Mouse (Mus musculus) G1E (cell line): ENCODE results near the gene Rasa4. TPM values are rescaled to one million over a fixed set of nuclear protein-coding genes. Genes with fewer than 3 reads are reported as not detected.

Experiments used
- ATAC-seq: 2 replicates; pipeline ENCODE4 v1.8.0; 2016; ENCODE audit warnings: mild to moderate bottlenecking; ENCODE audit not compliant: insufficient number of reproducible peaks, poor library complexity, low FRiP score, severe bottlenecking; ENCODE audit errors: extremely low read depth
- DNase-seq: peaks from one replicate; pipeline ENCODE4 v3.0.0; 2012; ENCODE audit warnings: low spot score
- H3K27me3 ChIP-seq: 2 replicates; pipeline ENCODE4 v1.6.1; 2012; ENCODE audit warnings: mild to moderate bottlenecking, low read length, inconsistent platforms; ENCODE audit not compliant: insufficient read depth
- H3K36me3 ChIP-seq: replicated peaks from 2 replicates; pipeline ENCODE3; 2012; ENCODE audit warnings: mild to moderate bottlenecking, inconsistent platforms
- H3K4me1 ChIP-seq: 2 replicates; pipeline ENCODE4 v1.6.1; 2012; ENCODE audit warnings: low read depth, low read length, inconsistent platforms, mixed read lengths; ENCODE audit not compliant: insufficient read depth
- H3K4me3 ChIP-seq: 2 replicates; pipeline ENCODE4 v1.5.1; 2012; ENCODE audit warnings: low read depth, mild to moderate bottlenecking, inconsistent platforms, low read length, moderate library complexity, mixed read lengths
- H3K9me3 ChIP-seq: replicated peaks from 2 replicates; pipeline ENCODE4 v1.6.1; 2012; ENCODE audit warnings: inconsistent platforms
- CTCF ChIP-seq: IDR thresholded peaks from 2 replicates; pipeline ENCODE4 v1.5.1; 2012; ENCODE audit warnings: low read depth, low read length, inconsistent platforms, mixed read lengths
- GATA1 ChIP-seq: IDR thresholded peaks from 2 replicates; pipeline ENCODE4 v1.6.1; 2012; ENCODE audit warnings: borderline replicate concordance, low read length, inconsistent platforms, mixed read lengths
- GATA2 ChIP-seq: IDR thresholded peaks from 2 replicates; pipeline ENCODE4 v1.6.1; 2012; ENCODE audit warnings: low read depth, low read length, inconsistent platforms, borderline replicate concordance
- POLR2AphosphoS5 ChIP-seq: IDR thresholded peaks from 2 replicates; pipeline ENCODE4 v1.6.1; 2012; ENCODE audit warnings: low read depth, low read length, inconsistent platforms; ENCODE audit not compliant: insufficient replicate concordance
- TAL1 ChIP-seq: conservative IDR thresholded peaks from 2 replicates; pipeline ENCODE4 v1.6.1; 2012; ENCODE audit warnings: low read depth, low read length, inconsistent platforms, mixed read lengths
- polyA plus RNA-seq: library from polyadenylated mRNA; stranded (reverse); fragments of >175 nt; gene quantifications from 2 replicates; pipeline ENCODE4 v1.2.3, GENCODE M21; 2012
- total RNA-seq, 2 experiments: library from RNA; stranded (forward) in 1 of 2; stranded (reverse) in 1 of 2; fragments of 200-1000 nt in 1 of 2; fragments of >200 nt in 1 of 2; fragmentation: Nextera tagmentation in 1 of 2; gene quantifications; 2 replicates each; pipeline ENCODE4 v1.2.3; 2014 to 2017

Gene Rasa4
- 0.29 TPM in 1 of 2 replicates, not detected in the other for total RNA-seq (2014; fragmentation: Nextera tagmentation)
- 0.38 and 0.81 TPM in 2 replicates for total RNA-seq (2017)
- 0.11 and 0.18 TPM in 2 replicates for polyA plus RNA-seq

GRCm38 (mm10) chr5:136083669-136084107 is at the start of gene Rasa4:
Gene Rasa4, plus strand, starts transcription at chr5:136083916.
- Histone ChIP-seq H3K9me3 (no peaks in the 10 kb centered on the region), H3K27me3 (peaks cover 37% of the 10 kb centered on the region), H3K36me3 (no peaks in the 10 kb centered on the region), H3K4me1 (peaks cover 21% of the 10 kb centered on the region), H3K4me3 (peak within 1 kb of the TSS; percentile 69)
- no peak for TF ChIP-seq CTCF
- TF ChIP-seq POLR2AphosphoS5: no peak
- no peak for TF ChIP-seq TAL1
- no peak for TF ChIP-seq GATA1
- DNase-seq (peak; percentile 95), ATAC-seq (peak; percentile 99)

DNA sequence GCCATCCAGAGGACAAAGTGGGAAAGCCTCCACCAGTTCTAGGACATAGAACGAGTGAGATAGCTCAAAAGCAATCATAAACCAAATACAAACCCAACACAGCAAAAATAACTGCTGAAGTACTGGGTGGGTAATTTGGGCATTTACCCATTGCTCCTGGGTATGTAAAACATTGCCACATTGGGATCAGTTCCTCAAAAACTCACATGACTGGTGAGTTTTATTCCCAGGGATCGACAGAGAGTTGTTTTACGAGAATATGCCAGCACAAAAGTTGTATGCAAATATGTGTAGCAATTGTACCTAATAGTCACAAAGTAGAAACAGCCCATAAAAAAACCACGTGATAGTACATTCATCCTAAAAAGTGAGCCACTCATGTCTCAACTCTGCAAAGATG is 48.8 kb upstream of the Rasa4 start:
- H3K4me3 ChIP-seq: no peak overlapping the region
- H3K4me1 ChIP-seq: peaks cover 17% of the 10 kb centered on the region
- no peaks in the 10 kb centered on the region for H3K9me3 ChIP-seq
- H3K27me3 ChIP-seq: peaks cover 10% of the 10 kb centered on the region
- DNase-seq (no peak), ATAC-seq (no peak)
- peaks cover 31% of the 10 kb centered on the region for H3K36me3 ChIP-seq
- TF ChIP-seq POLR2AphosphoS5 (no peak), TAL1 (no peak), GATA2 (no peak), GATA1 (no peak), CTCF (no peak)

DNA sequence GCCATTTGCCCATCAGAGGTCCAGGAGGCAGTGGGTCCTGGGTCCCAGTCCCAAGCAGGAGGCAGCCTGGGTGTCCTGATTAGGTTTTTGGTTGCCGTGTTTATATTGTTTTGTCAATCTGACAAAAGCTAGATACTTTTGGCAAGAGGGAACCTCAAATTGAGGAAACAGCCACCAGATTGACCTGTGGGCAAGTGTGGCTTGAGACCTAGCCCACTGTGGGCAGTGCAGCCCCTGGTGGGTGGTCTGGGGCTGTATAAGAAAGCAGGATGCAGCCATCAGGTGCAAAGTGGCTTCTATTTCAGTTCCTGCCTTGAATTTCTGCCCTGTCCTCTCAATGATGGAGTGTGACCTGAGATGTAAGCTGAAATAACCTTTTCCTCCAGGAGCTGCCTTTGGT is 48.4 kb upstream of the Rasa4 start:
- no peak overlapping the region for H3K4me3 ChIP-seq
- H3K9me3 ChIP-seq: no peaks in the 10 kb centered on the region
- no peak for TF ChIP-seq CTCF
- no peak for TF ChIP-seq GATA2
- no peak for TF ChIP-seq GATA1
- TF ChIP-seq POLR2AphosphoS5: no peak
- peaks cover 10% of the 10 kb centered on the region for H3K27me3 ChIP-seq
- no peak for ATAC-seq
- peaks cover 26% of the 10 kb centered on the region for H3K36me3 ChIP-seq
- H3K4me1 ChIP-seq: peaks cover 21% of the 10 kb centered on the region
- no peak for DNase-seq

DNA sequence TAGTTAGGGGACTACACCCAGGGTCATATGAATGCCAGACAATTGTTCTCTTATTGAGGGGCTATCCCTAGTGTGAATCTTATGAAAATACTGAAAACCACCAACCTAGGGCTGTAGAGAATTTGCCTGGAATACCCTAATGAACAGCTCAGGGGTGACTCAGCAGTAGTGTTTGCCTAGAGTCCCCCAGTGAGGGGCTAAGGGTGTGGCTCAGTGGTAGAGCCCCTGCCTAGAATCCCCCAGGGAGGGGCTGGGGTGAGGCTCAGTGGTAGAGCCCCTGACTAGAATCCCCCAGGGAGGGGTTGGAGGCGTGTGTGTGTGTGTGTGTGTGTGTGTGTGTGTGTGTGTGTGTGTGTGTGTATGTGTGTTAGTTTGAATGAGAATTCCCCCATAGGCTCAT is 47.0 kb upstream of the Rasa4 start:
- TF ChIP-seq GATA1 (no peak), CTCF (no peak), POLR2AphosphoS5 (no peak)
- Histone ChIP-seq H3K27me3 (peaks cover 10% of the 10 kb centered on the region), H3K4me1 (peaks cover 27% of the 10 kb centered on the region), H3K36me3 (peaks cover 13% of the 10 kb centered on the region), H3K4me3 (no peak overlapping the region), H3K9me3 (no peaks in the 10 kb centered on the region)
- DNase-seq (no peak), ATAC-seq (no peak)

DNA sequence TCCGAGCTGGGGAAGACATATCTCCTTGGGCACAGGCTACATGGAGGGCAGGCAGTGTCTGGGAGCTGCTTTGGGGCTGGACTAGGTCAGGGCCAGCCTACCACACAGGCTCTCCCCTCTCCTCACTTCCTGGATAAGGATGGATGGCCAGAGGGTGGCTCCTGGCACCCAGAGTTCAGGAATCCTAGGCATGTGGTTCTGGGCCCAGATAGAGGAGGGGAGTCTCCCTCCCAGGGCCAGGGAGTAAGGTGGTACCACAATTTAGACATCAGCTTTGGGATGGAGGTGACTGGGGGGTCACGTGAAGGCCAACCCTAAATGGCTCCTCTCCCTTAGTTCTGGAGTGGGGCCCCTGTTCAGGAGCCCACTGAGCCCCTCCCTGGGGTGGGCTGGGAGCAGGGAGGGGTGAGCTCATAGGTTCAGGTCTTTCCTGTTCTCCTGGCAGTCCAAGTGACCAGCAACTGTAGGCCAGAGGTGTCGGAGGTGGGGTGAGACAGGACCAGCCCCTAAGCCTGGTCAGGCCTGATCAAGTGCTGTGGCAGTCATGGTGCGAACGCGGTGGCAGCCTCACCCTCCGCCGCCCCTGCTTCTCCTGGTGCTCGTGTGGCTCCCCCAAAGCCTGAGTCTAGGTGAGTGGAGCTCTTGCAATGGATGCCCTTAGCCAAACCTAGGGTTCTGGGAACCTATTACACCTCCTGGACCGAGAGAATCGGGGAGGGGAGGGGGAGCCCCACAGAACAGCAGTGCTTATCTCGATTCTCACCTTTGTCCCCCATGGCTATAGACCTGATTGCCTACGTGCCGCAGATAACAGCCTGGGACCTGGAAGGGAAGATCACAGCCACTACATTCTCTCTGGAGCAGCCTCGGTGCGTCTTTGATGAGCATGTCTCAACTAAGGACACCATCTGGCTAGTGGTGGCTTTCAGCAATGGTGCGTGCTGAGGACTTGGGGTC is 45.2 kb upstream of the Rasa4 start, which contains the start of gene Upk3b:
Gene Upk3b, plus strand, starts transcription at position 239 of the 957 bp plus-strand sequence.
- Histone ChIP-seq H3K4me1 (peaks cover 27% of the 10 kb centered on the region), H3K27me3 (peaks cover 16% of the 10 kb centered on the region), H3K9me3 (no peaks in the 10 kb centered on the region), H3K36me3 (no peaks in the 10 kb centered on the region), H3K4me3 (no peak within 1 kb of the TSS)
- ATAC-seq (no peak), DNase-seq (no peak)
- TF ChIP-seq CTCF: no peak
- peak; percentile 42; the same call in 1 of the 2 replicates for TF ChIP-seq TAL1

GRCm38 (mm10) chr5:136040210-136040609 is 43.5 kb upstream of the Rasa4 start:
- Histone ChIP-seq H3K27me3 (peaks cover 20% of the 10 kb centered on the region), H3K36me3 (no peaks in the 10 kb centered on the region), H3K4me1 (peaks cover 27% of the 10 kb centered on the region), H3K4me3 (no peak overlapping the region), H3K9me3 (no peaks in the 10 kb centered on the region)
- TF ChIP-seq GATA1: no peak
- no peak for TF ChIP-seq TAL1
- no peak for TF ChIP-seq CTCF
- no peak for TF ChIP-seq GATA2
- no peak for TF ChIP-seq POLR2AphosphoS5
- DNase-seq (no peak), ATAC-seq (no peak)
